Mouse (Mus musculus) cortical plate, adult 2 months (tissue): ENCODE data around the gene Anks1b.

Experiments used
- CTCF ChIP-seq: fragments of 200-500 bp; IDR thresholded peaks from 2 replicates; pipeline ENCODE4 v1.5.1; 2011; ENCODE audit warnings: mild to moderate bottlenecking, control low read depth, low read length; ENCODE audit not compliant: insufficient read depth; ENCODE audit errors: extremely low read depth
- POLR2A ChIP-seq: fragments of 200-500 bp; IDR thresholded peaks from 2 replicates; pipeline ENCODE4 v1.6.1; 2011; ENCODE audit warnings: mild to moderate bottlenecking, low read length, control low read depth; ENCODE audit not compliant: insufficient read depth; ENCODE audit errors: extremely low read depth

GRCm38 (mm10) chr10:90851999-90852398 is 978.7 kb downstream of the Anks1b start:
- TF ChIP-seq CTCF (no peak), POLR2A (no peak)
